Mouse (Mus musculus) lung, embryonic 14.5 days (tissue): Measurements from ENCODE around the gene Myof. TPM values are rescaled to one million over a fixed set of nuclear protein-coding genes. Genes with fewer than 3 reads are reported as not detected.

ENCODE experiments used
- ATAC-seq: fragments of 200-750 bp; cut with Nextera tagmentation; 2 replicates; pipeline ENCODE4 v1.8.0; 2017; ENCODE audit warnings: mild to moderate bottlenecking, moderate TSS enrichment, moderate library complexity; ENCODE audit not compliant: insufficient read depth
- DNase-seq: peaks from one replicate; pipeline ENCODE4 v3.0.0-alpha.2; 2015
- H3K27ac ChIP-seq: fragments of 300-500 bp; sonication (generic); 2 replicates; pipeline ENCODE4 v1.5.1; 2014; ENCODE audit warnings: low read depth, mild to moderate bottlenecking, moderate library complexity
- H3K27me3 ChIP-seq: fragments of 300-500 bp; sonication (generic); 2 replicates; pipeline ENCODE4 v1.6.1; 2014; ENCODE audit warnings: low read length, control low read depth; ENCODE audit not compliant: insufficient read depth
- H3K36me3 ChIP-seq: fragments of 300-500 bp; sonication (generic); 2 replicates; pipeline ENCODE4 v1.6.1; 2014; ENCODE audit warnings: control low read depth; ENCODE audit not compliant: insufficient read depth
- H3K4me1 ChIP-seq: fragments of 300-500 bp; sonication (generic); 2 replicates; pipeline ENCODE4 v1.6.1; 2014; ENCODE audit warnings: antibody characterized with exemption, control low read depth; ENCODE audit not compliant: insufficient read depth
- H3K4me2 ChIP-seq: fragments of 300-500 bp; sonication (generic); 2 replicates; pipeline ENCODE4 v1.6.1; 2014; ENCODE audit warnings: mild to moderate bottlenecking
- H3K4me3 ChIP-seq: fragments of 300-500 bp; sonication (generic); 2 replicates; pipeline ENCODE4 v1.5.1; 2014; ENCODE audit warnings: low read depth, low read length
- H3K9ac ChIP-seq: fragments of 300-500 bp; sonication (generic); 2 replicates; pipeline ENCODE4 v1.6.1; 2014
- H3K9me3 ChIP-seq: fragments of 300-500 bp; sonication (generic); 2 replicates; pipeline ENCODE4 v1.6.1; 2016; ENCODE audit warnings: low read depth, low read length, control low read depth
- CTCF ChIP-seq: IDR thresholded peaks from 2 replicates; pipeline ENCODE4 v1.5.1; 2016; ENCODE audit warnings: antibody characterized with exemption, low read depth
- WGBS: fragments of 180-500 bp; shearing (Covaris S2); extraction: QIAGEN DNeasy Blood & Tissue Kit; methylation state at CpG from one replicate; pipeline ENCODE4 v1.1.7; 2014; 5-methylcytosine and 5-hydroxymethylcytosine counted together
- polyA plus RNA-seq: library from polyadenylated mRNA; unstranded; fragments of >200 nt; fragmentation: Nextera tagmentation; extraction: Ambion mirVana; gene quantifications from 2 replicates; pipeline ENCODE4 v1.2.1, GENCODE M21; 2014

Myof gene
- polyA plus RNA-seq, 1 experiment from 2014 or later: 41.0 TPM

DNA sequence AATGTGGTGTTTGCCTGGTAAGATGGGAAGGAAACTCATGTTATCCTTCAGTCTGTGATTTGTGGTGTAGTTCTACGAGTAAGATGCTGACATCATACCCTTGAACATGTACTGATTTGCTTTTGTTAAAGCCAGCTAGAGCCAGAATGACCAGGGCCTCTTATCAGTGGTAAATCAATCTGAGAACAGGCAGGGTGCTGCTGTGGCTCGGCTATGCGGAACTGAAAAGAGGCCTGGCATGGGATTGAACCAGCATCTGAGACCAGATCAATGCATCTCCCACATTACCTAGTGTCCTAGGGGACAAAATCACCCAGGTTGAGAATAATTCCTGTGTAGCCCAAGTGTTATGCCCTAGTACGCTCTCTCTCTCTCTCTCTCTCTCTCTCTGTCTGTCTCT, 40.6 kb downstream of the Myof start:
- Histone ChIP-seq H3K4me3 (no peak overlapping the region), H3K9ac (no peak overlapping the region), H3K4me1 (peaks cover 18% of the 10 kb centered on the region), H3K27me3 (no peaks in the 10 kb centered on the region), H3K9me3 (no peaks in the 10 kb centered on the region), H3K36me3 (no peaks in the 10 kb centered on the region), H3K27ac (no peak overlapping the region), H3K4me2 (no peak overlapping the region)
- ATAC-seq: no peak
- DNase-seq: no peak
- WGBS: 71% methylated on average over 4 of the region's 4 CpGs
- TF ChIP-seq CTCF: no peak

DNA sequence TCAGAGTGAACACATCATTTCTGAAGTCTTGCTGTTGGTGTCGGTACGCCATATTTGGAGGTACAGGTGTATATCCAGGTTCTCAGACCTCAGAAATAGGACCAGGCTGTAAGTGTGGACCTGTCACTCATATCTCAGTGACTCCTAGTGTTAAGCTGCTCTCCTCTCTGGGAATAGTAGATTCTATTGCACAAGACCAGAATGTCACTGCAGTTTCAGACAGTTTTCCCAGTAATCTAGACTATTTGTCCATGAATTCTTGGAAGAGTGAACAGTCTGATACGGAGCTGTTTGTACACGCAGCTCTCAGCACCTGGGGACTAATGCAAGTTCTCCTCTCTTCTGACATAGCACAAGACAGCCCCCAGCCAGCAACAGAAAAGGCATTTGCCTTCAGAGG, 42.4 kb downstream of the Myof start:
- H3K4me3 ChIP-seq: no peak overlapping the region
- H3K9me3 ChIP-seq: no peaks in the 10 kb centered on the region
- TF ChIP-seq CTCF: no peak
- no peak overlapping the region for H3K27ac ChIP-seq
- DNase-seq (no peak), ATAC-seq (no peak)
- no peak overlapping the region for H3K4me2 ChIP-seq
- no peak overlapping the region for H3K9ac ChIP-seq
- no peaks in the 10 kb centered on the region for H3K36me3 ChIP-seq
- peaks cover 18% of the 10 kb centered on the region for H3K4me1 ChIP-seq
- 92% methylated on average over 4 of the region's 4 CpGs for WGBS
- no peaks in the 10 kb centered on the region for H3K27me3 ChIP-seq

DNA sequence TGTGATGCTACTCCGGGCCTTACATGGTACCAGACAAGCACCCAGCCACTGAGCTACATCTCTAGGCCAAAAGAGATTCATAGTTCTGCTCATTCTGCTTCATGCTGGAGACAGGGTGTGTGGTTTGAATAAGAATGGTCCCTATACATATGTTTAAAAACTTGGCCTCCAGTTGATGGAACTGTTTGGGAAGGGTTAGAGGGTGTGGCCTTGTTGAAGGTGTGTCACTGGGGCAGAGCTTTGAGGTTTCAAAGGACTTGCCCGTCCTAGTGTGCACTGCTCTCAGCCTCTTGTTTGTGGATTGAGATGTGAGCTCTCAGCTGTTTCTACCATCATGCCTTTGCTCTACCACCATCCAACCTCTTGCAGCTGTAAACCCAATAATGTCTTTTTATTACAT, 43.4 kb downstream of the Myof start:
- H3K4me2 ChIP-seq: no peak overlapping the region
- ATAC-seq (no peak), DNase-seq (no peak)
- H3K36me3 ChIP-seq: no peaks in the 10 kb centered on the region
- H3K27ac ChIP-seq: no peak overlapping the region
- no peaks in the 10 kb centered on the region for H3K27me3 ChIP-seq
- H3K9ac ChIP-seq: no peak overlapping the region
- no peak overlapping the region for H3K4me3 ChIP-seq
- peaks cover 16% of the 10 kb centered on the region for H3K4me1 ChIP-seq
- H3K9me3 ChIP-seq: no peaks in the 10 kb centered on the region
- 91% methylated on average over 2 of the region's 2 CpGs for WGBS
- TF ChIP-seq CTCF: no peak

DNA sequence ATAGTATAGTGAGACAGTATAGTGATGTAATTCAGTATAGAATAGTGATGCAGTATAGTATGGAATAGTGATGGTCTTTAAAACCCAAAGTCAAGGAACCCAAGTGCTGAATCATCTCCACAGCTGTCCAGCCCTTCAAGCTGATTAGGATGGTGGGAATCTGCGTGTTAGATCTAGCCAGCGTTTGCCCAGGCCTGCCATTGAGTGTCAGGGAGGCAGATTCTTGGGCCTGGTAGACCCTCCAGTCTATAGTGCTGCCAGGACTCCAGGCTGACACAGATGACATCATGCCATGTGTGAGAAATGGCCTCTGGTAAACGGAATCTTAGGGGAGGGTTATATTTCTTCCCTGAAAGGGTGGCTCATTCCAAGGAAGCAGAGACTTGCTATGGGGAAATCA, 49.1 kb downstream of the Myof start:
- no peaks in the 10 kb centered on the region for H3K27me3 ChIP-seq
- WGBS: 76% methylated on average over 3 of the region's 3 CpGs
- no peak for TF ChIP-seq CTCF
- no peak overlapping the region for H3K9ac ChIP-seq
- no peak overlapping the region for H3K4me2 ChIP-seq
- no peaks in the 10 kb centered on the region for H3K4me1 ChIP-seq
- H3K4me3 ChIP-seq: no peak overlapping the region
- H3K36me3 ChIP-seq: peaks cover 11% of the 10 kb centered on the region
- H3K27ac ChIP-seq: no peak overlapping the region
- no peak for DNase-seq
- ATAC-seq: no peak
- no peaks in the 10 kb centered on the region for H3K9me3 ChIP-seq

DNA sequence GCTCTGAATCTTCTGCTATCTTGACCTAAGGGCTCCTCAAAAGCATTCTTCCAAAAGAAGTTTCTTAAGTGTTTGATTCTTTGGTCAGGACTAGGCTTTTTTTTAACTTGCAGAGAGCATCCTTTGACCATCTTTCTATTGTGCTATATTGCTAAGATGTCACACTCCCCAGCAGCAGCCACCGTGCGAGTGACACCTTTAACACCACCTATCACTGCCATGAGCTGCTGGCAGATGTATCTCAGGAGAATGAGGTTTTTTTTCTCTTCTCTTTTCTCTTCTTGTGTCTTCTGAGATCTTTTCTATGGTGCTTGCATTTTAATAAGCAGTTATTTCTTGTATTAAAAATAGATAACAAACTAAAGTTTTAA, 51.2 kb downstream of the Myof start:
- peaks cover 14% of the 10 kb centered on the region for H3K36me3 ChIP-seq
- H3K27me3 ChIP-seq: no peaks in the 10 kb centered on the region
- H3K4me2 ChIP-seq: no peak overlapping the region
- H3K4me3 ChIP-seq: no peak overlapping the region
- H3K4me1 ChIP-seq: no peaks in the 10 kb centered on the region
- H3K9me3 ChIP-seq: no peaks in the 10 kb centered on the region
- H3K9ac ChIP-seq: no peak overlapping the region
- H3K27ac ChIP-seq: no peak overlapping the region
- ATAC-seq: no peak
- no peak for DNase-seq
- WGBS: 56% methylated on average over 2 of the region's 2 CpGs
- TF ChIP-seq CTCF: no peak

DNA sequence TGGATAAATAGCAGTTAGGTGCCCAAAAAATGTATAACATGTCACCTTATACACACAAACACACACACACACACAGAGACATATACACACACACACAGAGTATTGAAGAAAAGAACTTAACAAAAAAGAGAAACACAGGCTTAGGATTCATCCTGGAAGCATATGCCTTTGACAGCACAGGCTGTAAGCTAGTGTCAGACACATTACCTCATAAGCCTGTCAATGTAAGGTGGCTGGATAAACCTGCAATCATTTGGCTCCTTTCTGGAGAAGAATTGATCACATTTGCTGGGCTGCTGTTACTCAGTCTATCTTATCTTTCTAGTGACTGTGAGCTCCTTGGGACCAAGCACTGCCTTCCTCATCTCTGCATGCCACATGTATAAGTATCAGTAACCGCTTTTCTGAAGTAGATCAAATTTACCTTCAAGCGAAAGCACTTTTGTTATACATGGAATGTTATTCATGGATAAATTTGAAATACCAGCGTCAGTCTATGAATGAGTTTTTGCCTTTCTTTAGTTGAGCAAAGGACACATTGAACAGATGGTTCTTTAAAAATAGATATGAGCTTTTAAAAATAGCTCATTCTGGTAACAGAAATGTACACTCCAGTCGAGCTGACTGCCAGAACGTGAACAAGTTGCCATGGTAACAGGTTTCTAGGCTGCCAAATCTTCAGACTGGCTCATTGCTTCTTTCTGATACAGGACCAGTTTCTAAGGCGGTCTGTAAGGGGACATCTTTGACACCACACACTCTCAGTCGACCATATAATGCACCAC, 51.8 kb downstream of the Myof start:
- DNase-seq: peak; percentile 84
- WGBS: 26% methylated on average over 7 of the region's 7 CpGs

DNA sequence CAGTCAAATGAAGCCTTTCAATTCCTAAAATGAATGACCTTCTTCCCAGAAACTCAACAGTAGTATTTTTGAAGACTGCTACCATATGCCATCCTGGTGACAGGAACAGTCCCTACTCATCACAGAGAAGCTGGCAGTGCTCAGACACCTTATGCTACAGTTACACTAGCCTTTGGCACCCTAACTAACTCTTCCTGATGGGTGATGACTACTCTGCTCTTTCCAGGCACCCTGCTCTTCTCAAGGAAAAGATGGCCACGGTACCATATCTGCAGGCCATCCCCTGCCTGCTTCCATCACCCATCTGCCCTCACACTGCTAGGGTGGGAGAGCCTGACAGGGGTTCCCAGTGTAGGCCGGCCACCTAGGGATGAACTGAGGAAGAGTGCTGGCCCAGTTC, 53.4 kb downstream of the Myof start:
- no peak for ATAC-seq
- H3K9me3 ChIP-seq: no peaks in the 10 kb centered on the region
- 76% methylated on average over 2 of the region's 2 CpGs for WGBS

More for the DNA sequence above, 51.8 kb downstream of the Myof start:
- ATAC-seq: peak; percentile 31; the same call in 1 of the 2 replicates
- Histone ChIP-seq H3K9me3 (no peaks in the 10 kb centered on the region), H3K27me3 (no peaks in the 10 kb centered on the region), H3K27ac (no peak overlapping the region), H3K4me3 (no peak overlapping the region), H3K36me3 (peaks cover 14% of the 10 kb centered on the region), H3K4me2 (no peak overlapping the region), H3K4me1 (no peaks in the 10 kb centered on the region), H3K9ac (no peak overlapping the region)
- no peak for TF ChIP-seq CTCF

More for the DNA sequence above, 53.4 kb downstream of the Myof start:
- Histone ChIP-seq H3K27ac (no peak overlapping the region), H3K4me3 (no peak overlapping the region), H3K36me3 (peaks cover 22% of the 10 kb centered on the region), H3K4me2 (no peak overlapping the region), H3K4me1 (no peaks in the 10 kb centered on the region), H3K9ac (no peak overlapping the region), H3K27me3 (no peaks in the 10 kb centered on the region)
- DNase-seq: no peak
- no peak for TF ChIP-seq CTCF
